Mouse (Mus musculus) brain, embryonic 14.5 days (tissue): ENCODE measurements at regions not wholly inside any gene's neighbourhood (a gene's known extent, or its start where the extent isn't known, plus 50 kb on each side); places are given as distances from the start of the nearest gene placed in this dataset.

Experiments used
- CTCF ChIP-seq: fragments of 200-500 bp; IDR thresholded peaks from 2 replicates; pipeline ENCODE4 v1.5.1; 2012; ENCODE audit warnings: inconsistent platforms, mild to moderate bottlenecking, moderate library complexity, borderline replicate concordance; ENCODE audit not compliant: insufficient read depth, insufficient read length; ENCODE audit errors: extremely low read depth
- POLR2A ChIP-seq: fragments of 200-500 bp; IDR thresholded peaks from 2 replicates; pipeline ENCODE4 v1.6.1; 2012; ENCODE audit warnings: mild to moderate bottlenecking, inconsistent platforms, borderline replicate concordance; ENCODE audit not compliant: poor library complexity, insufficient read depth, insufficient read length, severe bottlenecking; ENCODE audit errors: extremely low read depth

DNA sequence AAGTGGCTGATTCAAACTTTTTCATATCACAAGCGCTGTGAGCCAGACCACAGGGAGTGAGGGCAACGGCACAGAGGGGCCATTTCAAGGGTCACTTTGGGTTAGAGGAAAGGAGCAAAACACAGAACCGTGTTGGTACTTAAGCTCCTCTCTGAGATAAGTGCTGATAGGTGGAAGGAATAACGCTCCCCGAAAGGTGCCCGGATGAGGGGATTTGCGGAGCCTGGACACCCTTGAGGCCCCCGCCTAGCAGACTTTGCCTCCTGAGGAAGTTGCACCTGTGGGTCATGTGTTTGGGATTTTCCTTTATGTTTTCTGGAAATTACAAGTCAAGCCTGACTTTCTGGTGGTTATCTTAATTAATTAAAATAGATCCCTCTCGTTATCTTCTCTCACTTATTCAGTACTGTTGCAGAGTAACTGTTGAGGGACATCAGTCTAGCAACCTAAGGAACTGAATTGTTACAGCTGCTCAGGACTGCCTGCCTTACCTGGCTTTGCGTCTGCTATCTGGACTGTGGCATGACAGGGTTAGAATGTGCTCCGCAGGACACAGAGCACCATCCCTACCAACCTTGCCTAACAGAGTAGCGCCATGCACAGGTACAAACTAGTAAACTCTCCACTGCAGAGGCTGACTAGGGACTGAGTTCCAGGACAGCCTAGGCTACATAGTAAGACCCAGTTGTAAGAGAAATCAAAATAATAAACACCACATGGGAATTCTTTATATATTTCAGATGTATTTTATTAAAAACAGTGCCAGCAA lies 137.4 kb upstream of the Plcz1 start:
- TF ChIP-seq CTCF (no peak), POLR2A (no peak)
